Mouse (Mus musculus) left cerebral cortex, adult 18-20 months (tissue): ENCODE measurements at regions not wholly inside any gene's neighbourhood (a gene's known extent, or its start where the extent isn't known, plus 50 kb on each side); places are given as distances from the start of the nearest gene placed in this dataset.

Source experiments
- DNase-seq, 2 experiments: peaks; one replicate each; pipeline ENCODE4 v3.0.0; 2021 to 2022; ENCODE audit warnings: low spot score in 2 of 2, mixed read lengths in 1 of 2

DNA sequence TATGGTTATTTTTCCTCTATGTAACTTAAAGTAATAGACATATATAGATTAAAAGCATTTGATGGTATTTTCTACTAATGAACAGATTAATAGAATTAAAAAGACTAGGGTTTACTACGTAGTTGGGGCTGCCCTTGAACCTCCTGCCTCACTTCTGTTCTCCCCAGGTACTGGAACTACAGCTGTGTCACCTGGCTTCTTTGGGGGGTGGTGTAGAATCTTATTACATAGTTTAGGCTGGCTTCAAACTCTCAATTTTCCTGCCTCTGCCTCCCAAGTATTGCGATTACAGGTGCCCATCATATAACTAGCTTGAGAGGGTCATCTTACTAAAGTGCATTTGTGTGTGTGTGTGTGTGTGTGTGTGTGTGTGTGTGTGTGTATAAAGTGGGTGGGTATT, 175.0 kb downstream of the Rab11fip4 start:
- DNase-seq = no peak

DNA sequence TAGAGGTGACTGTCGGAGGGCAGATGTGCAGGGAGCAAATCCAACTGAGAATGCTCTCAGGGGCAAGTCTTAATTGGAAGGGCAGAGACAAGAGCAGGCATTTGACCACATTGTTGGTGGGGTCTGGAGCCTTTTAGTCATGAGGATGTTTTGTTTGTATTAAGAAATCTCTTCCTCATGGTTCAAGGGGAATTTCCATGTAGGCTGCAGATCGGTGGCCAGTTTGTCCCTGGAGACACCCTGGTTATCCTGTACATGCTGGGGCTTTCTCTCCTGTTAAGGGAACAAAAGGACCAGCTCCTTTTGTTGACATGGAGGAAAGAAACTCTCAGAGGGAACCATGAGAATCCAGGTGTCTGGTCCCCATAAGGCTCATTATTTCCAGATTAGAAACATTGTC, 174.4 kb downstream of the Rab11fip4 start:
- DNase-seq = no peak

DNA sequence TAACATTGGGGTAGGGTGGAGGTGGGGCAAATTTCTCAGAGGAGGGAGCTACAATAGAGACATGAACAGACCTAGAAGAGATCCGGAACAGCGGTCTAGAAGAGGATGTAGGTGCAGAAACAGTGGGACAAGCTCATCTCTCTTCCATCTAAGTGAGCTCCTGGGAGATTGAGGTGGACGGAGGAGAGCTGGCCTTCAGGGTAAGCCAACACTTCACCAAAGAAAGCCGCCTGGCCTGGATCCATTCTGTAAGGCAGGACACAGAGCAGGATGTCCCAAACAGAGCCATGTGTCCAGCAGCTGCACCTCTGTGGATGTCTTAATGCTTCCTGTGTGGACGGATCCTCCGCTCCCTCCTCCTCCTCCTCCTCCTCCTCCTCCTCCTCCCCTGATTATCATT, 173.0 kb downstream of the Rab11fip4 start:
- DNase-seq = no peak

DNA sequence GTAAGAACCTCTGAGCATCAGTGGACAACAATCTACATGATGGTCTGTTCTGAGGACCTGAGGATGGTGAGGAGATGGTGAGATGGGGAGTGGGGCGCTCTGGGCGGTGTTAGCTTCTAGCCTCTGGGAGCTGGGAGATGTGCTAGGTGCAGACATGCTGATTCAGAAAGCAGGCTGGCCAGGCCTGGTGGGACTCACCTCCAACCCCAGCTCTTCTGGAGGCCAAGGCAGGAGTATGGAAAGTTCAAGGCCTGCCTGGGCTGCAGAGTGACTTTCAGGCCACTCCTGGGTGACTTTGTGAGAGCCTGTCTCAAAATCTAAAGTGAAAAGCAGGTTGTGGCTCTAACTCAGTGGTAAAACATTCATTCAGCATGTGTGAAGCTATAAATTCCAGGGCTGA, 171.6 kb downstream of the Rab11fip4 start:
- no peak for DNase-seq

DNA sequence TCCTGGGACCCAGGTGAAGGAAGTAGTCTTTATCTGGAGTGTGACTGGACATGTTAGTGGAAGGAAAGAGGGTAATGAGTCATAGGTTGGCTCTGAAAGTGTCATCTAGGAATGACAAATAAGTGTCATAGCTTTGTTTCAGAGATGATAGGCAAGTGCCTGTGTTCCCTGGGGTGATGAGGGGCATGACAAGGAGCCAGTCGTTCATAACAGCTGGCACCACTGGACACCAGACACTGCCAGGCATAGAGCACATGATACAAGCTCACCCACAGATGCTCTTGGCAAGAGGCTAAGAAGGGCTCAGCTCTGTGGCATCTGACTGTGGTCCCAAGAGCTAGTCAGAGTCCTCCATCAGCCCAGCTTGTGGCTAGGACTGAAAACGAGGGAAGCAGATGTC, 171.0 kb downstream of the Rab11fip4 start:
- no peak for DNase-seq

GRCm38 (mm10) chr11:79760533-79760932, 169.5 kb downstream of the Rab11fip4 start:
- no peak for DNase-seq

DNA sequence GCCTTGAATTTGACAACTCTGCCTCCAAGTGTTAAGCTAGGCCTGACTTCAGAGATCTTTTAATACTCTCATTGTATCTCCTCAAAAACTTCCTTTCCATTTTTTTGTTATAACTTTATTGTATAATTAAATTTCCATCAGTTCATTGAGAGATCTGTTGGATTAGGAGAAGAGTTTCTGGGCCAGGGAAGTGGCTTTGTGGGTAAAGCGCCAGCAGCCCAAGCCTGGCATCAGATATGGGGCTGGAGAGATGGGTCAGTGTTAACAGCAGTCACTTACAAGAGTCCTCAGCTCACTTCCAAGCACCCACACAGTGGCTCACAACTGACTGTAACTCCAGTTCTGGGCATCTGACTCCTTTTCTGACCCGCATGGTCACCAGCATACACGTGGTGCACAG, 167.3 kb downstream of the Rab11fip4 start:
- DNase-seq = no peak

DNA sequence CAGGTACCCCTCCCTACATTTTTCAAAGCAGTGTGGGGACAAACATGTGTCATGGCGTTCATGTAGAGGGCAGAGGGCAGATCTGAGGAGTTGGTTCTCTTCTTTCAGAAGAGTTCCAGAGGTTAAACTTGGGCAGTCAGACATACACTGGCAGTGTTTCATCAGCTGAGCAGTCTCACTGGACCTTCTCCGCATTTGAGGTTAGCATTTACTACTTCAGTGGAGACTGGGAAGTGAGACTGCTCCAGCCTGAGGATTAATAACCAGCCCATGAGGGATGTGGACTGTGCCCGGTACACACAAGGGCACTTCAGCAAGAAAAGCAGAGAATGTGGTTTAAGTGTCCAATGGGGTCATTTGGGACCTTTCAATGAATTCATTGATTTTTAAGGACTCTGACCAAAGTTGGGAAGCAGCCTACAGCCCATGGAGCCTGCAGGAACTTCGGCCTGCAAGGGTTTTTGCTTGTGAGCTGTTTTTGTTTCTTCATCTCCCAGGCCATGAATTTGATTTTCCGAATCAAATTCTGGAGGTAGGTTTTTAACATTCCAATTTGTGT, 166.6 kb downstream of the Rab11fip4 start:
- DNase-seq = no peak

DNA sequence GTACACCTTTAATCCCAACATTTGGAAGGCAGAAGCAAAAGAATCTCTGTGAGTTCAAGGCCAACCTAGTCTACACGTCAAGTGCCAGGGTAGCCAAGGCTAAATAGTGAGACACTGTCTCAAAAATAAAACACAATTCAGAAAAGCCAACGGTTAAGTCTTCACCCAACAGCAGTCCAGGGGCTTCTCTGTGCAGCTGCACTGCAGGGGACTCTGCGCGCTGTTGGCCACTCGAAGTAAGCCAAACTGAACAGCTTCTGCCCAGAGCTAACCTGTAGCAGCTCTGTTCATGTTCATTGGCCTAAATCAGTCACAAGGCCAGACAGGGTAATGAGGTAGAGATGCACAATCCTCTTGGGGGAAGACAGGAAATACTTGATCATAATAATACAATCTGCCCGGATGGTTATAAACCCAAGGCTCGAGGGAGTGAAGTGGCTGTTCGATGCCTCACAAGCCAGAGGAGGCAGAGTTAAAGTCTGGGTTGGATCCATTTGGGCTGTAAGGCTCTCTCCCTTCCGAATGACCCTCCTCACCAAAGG, 165.4 kb downstream of the Rab11fip4 start:
- no peak for DNase-seq

DNA sequence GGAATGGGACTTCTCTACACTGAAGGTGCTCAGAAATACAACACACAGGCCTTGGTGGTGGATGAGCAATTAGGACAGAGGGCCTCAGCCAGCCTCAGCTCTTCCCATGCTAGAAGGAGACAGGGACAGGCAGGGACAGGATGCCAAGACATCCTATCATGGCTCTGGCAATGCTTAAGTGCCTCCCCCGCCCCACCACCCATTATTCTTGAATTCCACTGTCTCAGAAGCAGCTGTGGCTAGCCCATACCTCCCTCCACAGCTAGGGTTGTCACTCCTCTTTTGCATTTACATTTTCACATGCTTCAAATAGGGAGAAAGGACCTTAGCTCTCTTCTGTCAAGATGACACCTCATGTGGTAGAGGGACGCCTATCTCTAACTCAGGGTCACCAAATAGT, 162.5 kb downstream of the Rab11fip4 start:
- no peak for DNase-seq

DNA sequence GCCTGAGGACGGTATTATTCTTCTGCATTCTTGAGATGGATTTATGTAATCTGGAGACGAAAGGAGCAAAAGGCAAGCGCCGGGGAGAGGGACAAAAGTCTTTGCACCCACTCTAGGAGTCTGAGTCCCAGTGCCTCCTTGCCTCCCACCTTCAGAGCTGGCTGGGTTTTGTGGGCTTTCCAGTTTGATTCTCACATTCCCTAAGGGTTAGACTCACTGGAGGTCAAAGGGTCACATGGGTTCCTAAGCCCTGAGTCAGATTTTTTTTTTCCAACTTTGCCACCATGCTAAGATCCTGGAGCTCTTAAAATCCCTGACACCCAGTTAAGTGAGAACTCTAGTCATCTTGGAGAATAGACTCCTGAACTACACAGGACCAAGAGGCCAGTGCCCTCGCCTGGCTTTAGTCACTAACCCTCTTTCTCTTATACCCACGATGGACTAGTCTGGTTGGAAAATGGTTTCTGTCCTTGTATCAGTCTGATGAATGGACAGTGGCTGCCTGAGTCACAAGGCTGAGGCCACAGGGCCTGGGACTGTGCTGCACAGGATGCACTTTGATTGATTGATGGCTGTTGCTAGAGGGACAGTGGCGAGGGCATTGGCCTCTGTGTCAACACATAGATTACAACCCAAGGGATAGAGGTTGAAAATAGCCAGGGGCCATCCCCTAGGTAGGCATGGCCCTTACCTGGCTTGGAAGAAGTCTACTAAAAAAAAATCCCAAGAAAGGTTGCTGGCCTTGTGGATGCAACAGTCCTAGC, 161.9 kb downstream of the Rab11fip4 start:
- no peak for DNase-seq

GRCm38 (mm10) chr11:79751751-79752716, 161.0 kb downstream of the Rab11fip4 start:
- DNase-seq = no peak

DNA sequence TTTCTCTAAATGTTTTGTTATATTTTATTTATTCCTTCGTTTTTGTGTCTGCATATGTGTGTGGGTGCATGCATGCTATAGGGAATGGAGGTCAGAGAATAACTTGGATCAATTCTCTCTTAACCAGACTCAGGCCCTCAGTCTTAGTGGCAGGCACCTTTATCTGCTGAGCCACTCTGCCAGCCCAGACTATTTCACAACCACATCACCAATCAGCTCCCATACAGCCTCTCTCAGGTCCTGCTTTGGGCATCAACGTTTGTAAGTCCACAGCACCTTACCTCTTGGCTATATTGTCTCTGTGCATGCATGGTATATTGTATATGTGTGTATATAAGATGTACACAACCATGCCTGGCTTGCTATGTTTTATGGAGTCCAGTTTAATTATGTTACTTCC, 159.9 kb downstream of the Rab11fip4 start:
- DNase-seq = no peak

- no peak for DNase-seq
These were observed 158.9 kb downstream of the Rab11fip4 start for GRCm38 (mm10) chr11:79749755-79750434.

DNA sequence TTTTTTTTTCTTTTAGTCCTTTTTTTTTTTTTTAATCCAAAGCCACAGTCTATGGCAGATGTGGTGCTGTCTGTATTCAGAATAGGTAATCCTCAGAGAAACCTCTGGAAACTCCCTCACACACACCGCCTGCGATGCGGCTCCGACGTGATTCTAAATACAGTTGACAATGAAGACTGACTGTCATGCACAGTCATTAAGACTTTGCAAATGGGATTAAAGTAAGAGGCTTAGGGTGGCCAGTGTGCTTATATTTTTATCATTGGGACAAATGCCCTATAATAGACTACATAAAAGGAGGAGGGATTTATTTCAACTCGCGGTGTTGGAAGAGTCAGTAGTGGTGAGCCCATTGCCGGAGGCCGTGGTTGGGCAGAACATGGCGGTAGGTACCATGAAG, 158.1 kb downstream of the Rab11fip4 start:
- DNase-seq = no peak

DNA sequence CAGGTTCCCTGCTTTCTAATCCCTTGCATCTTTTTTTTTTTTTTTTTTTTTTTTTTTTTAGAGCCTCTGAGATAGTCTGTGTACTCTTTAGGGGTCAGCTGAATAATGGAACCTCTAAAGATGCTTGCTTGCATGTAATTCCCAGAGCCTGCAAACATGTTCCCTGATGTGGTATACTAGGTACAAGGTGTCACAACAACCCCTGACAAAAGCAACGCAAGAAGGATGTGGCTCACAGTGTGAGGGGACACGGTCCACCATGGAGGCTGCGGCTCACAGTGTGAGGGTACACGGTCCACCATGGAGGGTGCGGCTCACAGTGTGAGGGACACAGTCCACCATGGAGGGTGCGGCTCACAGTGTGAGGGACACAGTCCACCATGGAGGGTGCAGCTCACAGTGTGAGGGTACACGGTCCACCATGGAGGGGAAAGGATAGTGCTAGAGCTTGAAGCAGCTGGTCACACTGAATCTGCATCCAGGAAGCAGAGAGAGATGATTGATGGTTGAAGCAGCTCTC, 157.7 kb downstream of the Rab11fip4 start:
- no peak for DNase-seq

DNA sequence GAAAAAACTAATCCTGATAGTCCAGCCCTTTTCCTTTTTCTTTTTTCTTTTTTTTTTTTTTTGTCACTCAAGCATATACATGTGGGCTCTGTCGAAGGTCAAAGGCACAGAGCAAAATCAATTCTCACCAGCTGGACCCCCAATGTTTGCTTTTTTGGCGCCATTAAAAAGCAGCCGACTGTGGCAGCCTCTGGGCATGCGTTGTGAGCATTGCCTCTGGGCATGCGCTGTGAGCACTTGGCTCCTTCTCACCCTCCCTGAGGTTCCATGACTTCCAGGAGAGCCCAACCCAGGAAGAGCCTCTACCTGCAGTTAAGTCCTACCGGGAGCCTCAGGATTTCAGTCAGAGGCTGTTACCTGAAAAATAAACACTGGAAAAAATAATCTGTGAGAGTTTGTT, 156.8 kb downstream of the Rab11fip4 start:
- DNase-seq = no peak
